Mouse (Mus musculus) neural tube, embryonic 14.5 days (tissue): ENCODE results near the gene Sqor. TPM values are rescaled to one million over a fixed set of nuclear protein-coding genes. Genes with fewer than 3 reads are reported as not detected.

Experiments used
- ATAC-seq: fragments of 200-750 bp; cut with Nextera tagmentation; 2 replicates; pipeline ENCODE4 v1.8.0; 2017; ENCODE audit warnings: low read depth, mild to moderate bottlenecking, moderate TSS enrichment, moderate library complexity
- H3K27ac ChIP-seq: fragments of 300-500 bp; sonication (generic); 2 replicates; pipeline ENCODE4 v1.5.1; 2014; ENCODE audit warnings: low read depth, mild to moderate bottlenecking, control low read depth, low read length, moderate library complexity, mixed read lengths
- H3K27me3 ChIP-seq: fragments of 300-500 bp; sonication (generic); 2 replicates; pipeline ENCODE4 v1.6.1; 2014; ENCODE audit warnings: low read length; ENCODE audit not compliant: control insufficient read depth, insufficient read depth
- H3K36me3 ChIP-seq: fragments of 300-500 bp; sonication (generic); 2 replicates; pipeline ENCODE4 v1.6.1; 2014; ENCODE audit warnings: low read length, mixed read lengths; ENCODE audit not compliant: control insufficient read depth, insufficient read depth
- H3K4me1 ChIP-seq: fragments of 300-500 bp; sonication (generic); 2 replicates; pipeline ENCODE4 v1.6.1; 2014; ENCODE audit warnings: low read length; ENCODE audit not compliant: control insufficient read depth, insufficient read depth
- H3K4me2 ChIP-seq: fragments of 300-500 bp; sonication (generic); 2 replicates; pipeline ENCODE4 v1.6.1; 2014; ENCODE audit warnings: mild to moderate bottlenecking, low read depth, low read length, control low read depth
- H3K4me3 ChIP-seq: fragments of 300-500 bp; sonication (generic); 2 replicates; pipeline ENCODE4 v1.5.1; 2014; ENCODE audit warnings: low read depth, low read length, control low read depth, mixed read lengths
- H3K9ac ChIP-seq: fragments of 300-500 bp; sonication (generic); replicated peaks from 2 replicates; pipeline ENCODE4 v1.6.1; 2014; ENCODE audit warnings: low read depth, mild to moderate bottlenecking, control low read depth, low read length, mixed read lengths
- H3K9me3 ChIP-seq: fragments of 300-500 bp; sonication (generic); 2 replicates; pipeline ENCODE4 v1.6.1; 2016; ENCODE audit warnings: low read length; ENCODE audit not compliant: control insufficient read depth
- WGBS: fragments of 180-500 bp; shearing (Covaris S2); extraction: QIAGEN DNeasy Blood & Tissue Kit; methylation state at CpG from one replicate; pipeline ENCODE4 v1.1.7; 2014; 5-methylcytosine and 5-hydroxymethylcytosine counted together
- polyA plus RNA-seq: library from polyadenylated mRNA; unstranded; fragments of >200 nt; fragmentation: Nextera tagmentation; extraction: Ambion mirVana; gene quantifications from 2 replicates; pipeline ENCODE4 v1.2.1, GENCODE M21; 2014

Gene Sqor
- 3.0 and 3.3 TPM in 2 replicates for polyA plus RNA-seq

GRCm38 (mm10) chr2:122765071-122765793, at the start of gene Sqor:
TSS of gene Sqor (plus strand) at chr2:122765237.
- Histone ChIP-seq H3K27me3 (peaks cover 6% of the 10 kb centered on the region), H3K9ac (peak within 1 kb of the TSS; percentile 41), H3K4me2 (peak within 1 kb of the TSS; percentile 66), H3K4me3 (peak within 1 kb of the TSS; percentile 28), H3K36me3 (no peaks in the 10 kb centered on the region), H3K9me3 (no peaks in the 10 kb centered on the region), H3K4me1 (0 out of 2 replicates have a peak, but pooled peaks cover 2% of the 10 kb centered on the region), H3K27ac (no peak within 1 kb of the TSS)
- no peak for ATAC-seq
- WGBS = under 1% methylated on average over 41 of the region's 46 CpGs

- no peaks in the 10 kb centered on the region for H3K4me1 ChIP-seq
- H3K4me3 ChIP-seq = no peak overlapping the region
- H3K27ac ChIP-seq = no peak overlapping the region
- 84% methylated on average over 3 of the region's 3 CpGs for WGBS
- no peak overlapping the region for H3K4me2 ChIP-seq
- no peak overlapping the region for H3K9ac ChIP-seq
- H3K36me3 ChIP-seq = no peaks in the 10 kb centered on the region
- H3K9me3 ChIP-seq = no peaks in the 10 kb centered on the region
- H3K27me3 ChIP-seq = no peaks in the 10 kb centered on the region
- ATAC-seq = no peak
These were observed 48.7 kb upstream of the Sqor start for GRCm38 (mm10) chr2:122716301-122716842.

GRCm38 (mm10) chr2:122719232-122719631, 45.8 kb upstream of the Sqor start:
- no peak for ATAC-seq
- H3K27me3 ChIP-seq = no peaks in the 10 kb centered on the region
- no peak overlapping the region for H3K9ac ChIP-seq
- H3K4me2 ChIP-seq = no peak overlapping the region
- no peak overlapping the region for H3K4me3 ChIP-seq
- no peak overlapping the region for H3K27ac ChIP-seq
- WGBS = 71% methylated on average over 1 of the region's 1 CpGs
- H3K36me3 ChIP-seq = no peaks in the 10 kb centered on the region
- no peaks in the 10 kb centered on the region for H3K9me3 ChIP-seq
- H3K4me1 ChIP-seq = no peaks in the 10 kb centered on the region

- no peaks in the 10 kb centered on the region for H3K9me3 ChIP-seq
- no peaks in the 10 kb centered on the region for H3K4me1 ChIP-seq
- H3K4me3 ChIP-seq = no peak overlapping the region
- no peak overlapping the region for H3K4me2 ChIP-seq
- H3K9ac ChIP-seq = no peak overlapping the region
- H3K27ac ChIP-seq = no peak overlapping the region
- no peaks in the 10 kb centered on the region for H3K36me3 ChIP-seq
- 85% methylated on average over 3 of the region's 3 CpGs for WGBS
- H3K27me3 ChIP-seq = no peaks in the 10 kb centered on the region
- no peak for ATAC-seq
These were observed 44.5 kb upstream of the Sqor start for GRCm38 (mm10) chr2:122720564-122720963.

GRCm38 (mm10) chr2:122725604-122726003, 39.4 kb upstream of the Sqor start:
- H3K27me3 ChIP-seq = no peaks in the 10 kb centered on the region
- no peaks in the 10 kb centered on the region for H3K4me1 ChIP-seq
- H3K4me2 ChIP-seq = no peak overlapping the region
- no peak overlapping the region for H3K27ac ChIP-seq
- H3K9ac ChIP-seq = no peak overlapping the region
- no peak for ATAC-seq
- H3K4me3 ChIP-seq = no peak overlapping the region
- no peaks in the 10 kb centered on the region for H3K9me3 ChIP-seq
- WGBS = 58% methylated on average over 10 of the region's 10 CpGs
- no peaks in the 10 kb centered on the region for H3K36me3 ChIP-seq

DNA sequence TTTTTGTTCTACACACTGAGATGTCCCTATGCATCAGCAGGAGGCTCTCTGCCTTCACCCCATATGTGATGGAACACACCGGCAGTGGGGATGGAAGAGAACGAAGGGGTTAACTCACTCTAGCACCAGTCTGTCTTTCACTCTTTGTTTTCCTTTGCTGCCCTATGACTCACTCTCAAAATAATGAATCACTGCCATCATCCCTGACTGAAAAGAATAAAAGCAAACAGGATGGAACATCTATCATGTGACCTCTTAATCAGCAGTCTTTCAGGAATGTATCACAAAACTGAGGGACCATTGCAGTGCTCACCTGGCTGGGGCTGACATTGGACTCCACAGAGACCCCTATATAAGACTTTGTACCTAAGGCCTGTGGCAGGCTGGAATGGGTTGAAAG, 33.6 kb upstream of the Sqor start:
- no peaks in the 10 kb centered on the region for H3K9me3 ChIP-seq
- no peak overlapping the region for H3K4me2 ChIP-seq
- no peaks in the 10 kb centered on the region for H3K36me3 ChIP-seq
- no peak for ATAC-seq
- H3K27me3 ChIP-seq = no peaks in the 10 kb centered on the region
- no peak overlapping the region for H3K9ac ChIP-seq
- WGBS = 63% methylated on average over 2 of the region's 2 CpGs
- no peak overlapping the region for H3K27ac ChIP-seq
- no peak overlapping the region for H3K4me3 ChIP-seq
- H3K4me1 ChIP-seq = no peaks in the 10 kb centered on the region

GRCm38 (mm10) chr2:122737894-122738830, 26.9 kb upstream of the Sqor start, which contains the start of gene Bloc1s6:
TSS of gene Bloc1s6 (plus strand) at chr2:122738503.
- Histone ChIP-seq H3K27me3 (no peaks in the 10 kb centered on the region), H3K27ac (peak within 1 kb of the TSS; percentile 95), H3K9ac (peak within 1 kb of the TSS; percentile 87), H3K4me3 (peak within 1 kb of the TSS; percentile 88), H3K9me3 (no peaks in the 10 kb centered on the region), H3K36me3 (no peaks in the 10 kb centered on the region), H3K4me1 (peaks cover 13% of the 10 kb centered on the region), H3K4me2 (peak within 1 kb of the TSS; percentile 80)
- ATAC-seq = peak; percentile 97
- WGBS = under 1% methylated on average over 59 of the region's 59 CpGs

- H3K36me3 ChIP-seq = no peaks in the 10 kb centered on the region
- H3K27me3 ChIP-seq = no peaks in the 10 kb centered on the region
- peak overlapping the region; percentile 95 for H3K27ac ChIP-seq
- peak overlapping the region; percentile 80 for H3K4me2 ChIP-seq
- no peaks in the 10 kb centered on the region for H3K9me3 ChIP-seq
- H3K9ac ChIP-seq = peak overlapping the region; percentile 87
- H3K4me3 ChIP-seq = peak overlapping the region; percentile 88
- H3K4me1 ChIP-seq = peaks cover 13% of the 10 kb centered on the region
- ATAC-seq = no peak
- WGBS = 29% methylated on average over 7 of the region's 7 CpGs
These were observed 26.0 kb upstream of the Sqor start for GRCm38 (mm10) chr2:122739023-122739422.
